Mouse (Mus musculus): ENCODE measurements at regions not wholly inside any gene's neighbourhood (a gene's known extent, or its start where the extent isn't known, plus 50 kb on each side); places are given as distances from the start of the nearest gene placed in this dataset.

DNA sequence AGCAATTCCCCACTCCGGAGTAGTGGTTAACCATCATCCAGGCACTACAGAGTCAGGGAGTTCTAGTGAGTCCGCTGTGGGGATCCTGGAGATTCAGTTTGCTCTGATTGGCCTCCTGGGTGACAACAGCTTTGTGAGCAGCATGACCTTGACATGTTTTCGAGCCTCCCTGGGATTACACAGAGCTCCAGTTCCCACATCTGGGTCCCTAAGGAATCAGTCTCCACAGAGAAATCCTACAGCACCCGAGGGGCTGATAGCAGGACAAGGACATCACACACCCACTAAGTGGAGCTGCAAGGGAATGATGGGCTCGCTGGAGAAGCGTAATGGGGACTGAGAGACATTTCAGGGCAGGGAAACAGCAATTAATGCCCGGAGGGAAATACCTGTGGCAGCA, 351.5 kb upstream of the Mgmt start:
- no peak for DNase-seq
- 77% methylated on average over 7 of the region's 7 CpGs for WGBS
- H3K4me3 ChIP-seq (replicated peaks; ENCODE audit: extremely low read depth, low read depth, low read length) = no peak overlapping the region
- TF ChIP-seq CTCF (IDR thresholded peaks at IDR 0.05; ENCODE audit: insufficient read depth, low read length) (no peak), POLR2A (IDR thresholded peaks at IDR 0.05; ENCODE audit: borderline replicate concordance, extremely low read depth, low read depth, low read length) (no peak)
- no peaks in the 10 kb centered on the region for H3K4me1 ChIP-seq (ENCODE audit: control insufficient read depth, insufficient read depth, low read length)

DNA sequence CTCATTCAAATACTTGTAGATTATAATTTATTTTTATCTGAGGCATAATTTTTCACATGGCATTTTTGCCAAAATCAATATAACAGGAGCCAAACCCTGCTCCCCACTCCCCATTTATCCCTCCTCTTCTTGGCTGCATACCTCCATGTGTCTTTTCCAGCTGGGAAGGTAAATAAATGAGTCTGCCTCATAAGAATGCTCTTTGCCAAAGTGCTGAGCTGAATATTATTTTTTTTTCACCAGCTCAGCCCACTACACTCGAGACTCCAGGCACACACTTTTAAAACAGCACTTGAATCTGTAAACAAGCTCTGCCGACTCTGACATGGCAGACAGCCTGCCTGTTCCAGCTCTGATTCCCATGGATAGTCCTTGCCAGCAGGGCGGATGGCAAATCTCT, 346.6 kb upstream of the Mgmt start:
- Histone ChIP-seq H3K4me3 (replicated peaks; ENCODE audit: extremely low read depth, low read depth, low read length) (no peak overlapping the region), H3K4me1 (ENCODE audit: control insufficient read depth, insufficient read depth, low read length) (no peaks in the 10 kb centered on the region)
- no peak for DNase-seq
- WGBS = 27% methylated on average over 3 of the region's 3 CpGs
- TF ChIP-seq POLR2A (IDR thresholded peaks at IDR 0.05; ENCODE audit: borderline replicate concordance, extremely low read depth, low read depth, low read length) (no peak), CTCF (IDR thresholded peaks at IDR 0.05; ENCODE audit: insufficient read depth, low read length) (no peak)

DNA sequence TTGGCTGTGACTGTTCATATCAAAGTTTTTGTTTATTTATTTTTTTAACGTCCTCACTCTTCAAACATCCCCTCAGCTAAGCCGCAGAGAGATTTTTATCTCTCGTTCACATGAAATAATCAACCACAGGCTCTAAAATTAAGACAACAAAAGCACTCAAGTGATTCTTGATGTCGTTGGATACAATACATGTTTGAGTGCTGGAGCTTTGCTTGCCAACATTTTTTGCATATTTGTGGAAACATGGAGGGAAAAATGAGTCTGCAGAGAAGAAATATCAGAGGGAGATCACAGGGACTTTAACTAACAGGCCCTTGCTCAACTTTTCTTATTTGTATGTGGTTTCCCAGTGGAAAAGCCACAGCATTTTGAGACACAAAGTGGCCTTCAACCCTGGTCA, 338.0 kb upstream of the Mgmt start:
- Histone ChIP-seq H3K4me1 (ENCODE audit: control insufficient read depth, insufficient read depth, low read length) (no peaks in the 10 kb centered on the region), H3K4me3 (replicated peaks; ENCODE audit: extremely low read depth, low read depth, low read length) (no peak overlapping the region)
- DNase-seq = no peak
- WGBS = 10% methylated on average over 4 of the region's 4 CpGs
- no peak for TF ChIP-seq CTCF (IDR thresholded peaks at IDR 0.05; ENCODE audit: insufficient read depth, low read length)
- no peak for TF ChIP-seq POLR2A (IDR thresholded peaks at IDR 0.05; ENCODE audit: borderline replicate concordance, extremely low read depth, low read depth, low read length)

GRCm38 (mm10) chr7:136559536-136559935, 334.9 kb upstream of the Mgmt start:
- DNase-seq = no peak
- TF ChIP-seq POLR2A (IDR thresholded peaks at IDR 0.05; ENCODE audit: borderline replicate concordance, extremely low read depth, low read depth, low read length) (no peak), CTCF (IDR thresholded peaks at IDR 0.05; ENCODE audit: insufficient read depth, low read length) (no peak)
- WGBS = 70% methylated on average over 6 of the region's 6 CpGs
- Histone ChIP-seq H3K4me1 (ENCODE audit: control insufficient read depth, insufficient read depth, low read length) (no peaks in the 10 kb centered on the region), H3K4me3 (replicated peaks; ENCODE audit: extremely low read depth, low read depth, low read length) (no peak overlapping the region)

DNA sequence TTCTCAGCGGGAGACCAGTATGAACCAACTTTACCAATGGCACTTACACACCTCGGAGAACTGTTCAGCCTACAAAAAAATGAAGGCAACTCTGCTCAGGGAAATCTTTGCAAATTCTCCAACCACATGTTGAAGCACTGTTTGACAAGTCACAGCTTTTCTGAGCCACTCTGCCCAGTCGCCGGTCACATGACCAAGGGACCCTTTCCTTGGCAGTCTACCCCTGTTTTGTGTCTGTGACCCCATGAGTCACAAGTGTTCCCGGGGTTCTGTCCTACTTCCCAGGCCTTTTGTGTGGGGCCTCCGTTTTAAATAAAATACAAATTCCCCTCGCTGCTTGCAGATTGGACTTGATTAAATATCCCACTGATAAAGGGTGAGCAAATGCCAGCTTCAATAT, 323.5 kb upstream of the Mgmt start:
- no peak for TF ChIP-seq POLR2A (IDR thresholded peaks at IDR 0.05; ENCODE audit: borderline replicate concordance, extremely low read depth, low read depth, low read length)
- no peak for TF ChIP-seq CTCF (IDR thresholded peaks at IDR 0.05; ENCODE audit: insufficient read depth, low read length)
- DNase-seq = no peak
- Histone ChIP-seq H3K4me1 (ENCODE audit: control insufficient read depth, insufficient read depth, low read length) (no peaks in the 10 kb centered on the region), H3K4me3 (replicated peaks; ENCODE audit: extremely low read depth, low read depth, low read length) (no peak overlapping the region)
- WGBS = 47% methylated on average over 7 of the region's 7 CpGs

- DNase-seq = no peak
- Histone ChIP-seq H3K4me3 (replicated peaks; ENCODE audit: extremely low read depth, low read depth, low read length) (no peak overlapping the region), H3K4me1 (ENCODE audit: control insufficient read depth, insufficient read depth, low read length) (no peaks in the 10 kb centered on the region)
- no peak for TF ChIP-seq POLR2A (IDR thresholded peaks at IDR 0.05; ENCODE audit: borderline replicate concordance, extremely low read depth, low read depth, low read length)
- WGBS = 54% methylated on average over 12 of the region's 12 CpGs
Observed at GRCm38 (mm10) chr7:136581896-136582295, 312.5 kb upstream of the Mgmt start.

DNA sequence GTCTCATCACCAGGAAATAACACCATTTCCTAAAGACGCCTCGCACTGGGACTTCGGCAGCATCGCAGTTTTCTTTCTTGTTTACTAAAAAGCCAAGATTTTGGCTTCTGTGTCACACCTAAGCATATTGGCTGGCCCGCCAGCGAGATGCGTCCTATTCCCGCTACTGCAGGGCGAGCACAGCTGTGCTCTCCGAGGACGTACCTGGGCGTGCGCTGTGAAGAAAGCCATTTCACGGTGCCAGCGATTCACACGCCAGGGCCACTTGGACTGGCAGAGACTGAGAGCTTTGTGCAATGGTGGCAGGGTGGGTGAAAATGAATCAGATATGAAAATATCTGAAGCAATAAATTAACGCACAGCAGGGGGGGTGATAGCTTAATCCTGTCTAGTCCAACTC, 310.1 kb upstream of the Mgmt start:
- TF ChIP-seq CTCF (IDR thresholded peaks at IDR 0.05; ENCODE audit: insufficient read depth, low read length) (no peak), POLR2A (IDR thresholded peaks at IDR 0.05; ENCODE audit: borderline replicate concordance, extremely low read depth, low read depth, low read length) (no peak)
- Histone ChIP-seq H3K4me1 (ENCODE audit: control insufficient read depth, insufficient read depth, low read length) (no peaks in the 10 kb centered on the region), H3K4me3 (replicated peaks; ENCODE audit: extremely low read depth, low read depth, low read length) (no peak overlapping the region)
- DNase-seq = no peak
- WGBS = 65% methylated on average over 17 of the region's 17 CpGs

- no peak for DNase-seq
- WGBS = 60% methylated on average over 6 of the region's 6 CpGs
- Histone ChIP-seq H3K4me3 (replicated peaks; ENCODE audit: extremely low read depth, low read depth, low read length) (no peak overlapping the region), H3K4me1 (ENCODE audit: control insufficient read depth, insufficient read depth, low read length) (no peaks in the 10 kb centered on the region)
- no peak for TF ChIP-seq POLR2A (IDR thresholded peaks at IDR 0.05; ENCODE audit: borderline replicate concordance, extremely low read depth, low read depth, low read length)
- TF ChIP-seq CTCF (IDR thresholded peaks at IDR 0.05; ENCODE audit: insufficient read depth, low read length) = no peak
Observed at GRCm38 (mm10) chr7:136588491-136588890, 305.9 kb upstream of the Mgmt start.

GRCm38 (mm10) chr7:136590947-136591346, 303.5 kb upstream of the Mgmt start:
- no peak overlapping the region for H3K4me3 ChIP-seq (replicated peaks; ENCODE audit: extremely low read depth, low read depth, low read length)
- H3K4me1 ChIP-seq (ENCODE audit: control insufficient read depth, insufficient read depth, low read length) = no peaks in the 10 kb centered on the region
- no peak for DNase-seq
- no peak for TF ChIP-seq POLR2A (IDR thresholded peaks at IDR 0.05; ENCODE audit: borderline replicate concordance, extremely low read depth, low read depth, low read length)
- no peak for TF ChIP-seq CTCF (IDR thresholded peaks at IDR 0.05; ENCODE audit: insufficient read depth, low read length)

GRCm38 (mm10) chr7:136607278-136608120, 286.9 kb upstream of the Mgmt start:
- TF ChIP-seq POLR2A (IDR thresholded peaks at IDR 0.05; ENCODE audit: borderline replicate concordance, extremely low read depth, low read depth, low read length) = no peak
- no peak for TF ChIP-seq CTCF (IDR thresholded peaks at IDR 0.05; ENCODE audit: insufficient read depth, low read length)
- DNase-seq = no peak
- WGBS = 75% methylated on average over 7 of the region's 7 CpGs
- Histone ChIP-seq H3K4me1 (ENCODE audit: control insufficient read depth, insufficient read depth, low read length) (no peaks in the 10 kb centered on the region), H3K4me3 (replicated peaks; ENCODE audit: extremely low read depth, low read depth, low read length) (no peak overlapping the region)

Data from lung, adult 2 months (tissue).